Mouse (Mus musculus): ENCODE data around the gene Irak3. TPM values are rescaled to one million over a fixed set of nuclear protein-coding genes. Genes with fewer than 3 reads are reported as not detected.

Irak3 gene
- polyA plus RNA-seq, 1 experiment from 2014 or later, result 1.2 TPM

DNA sequence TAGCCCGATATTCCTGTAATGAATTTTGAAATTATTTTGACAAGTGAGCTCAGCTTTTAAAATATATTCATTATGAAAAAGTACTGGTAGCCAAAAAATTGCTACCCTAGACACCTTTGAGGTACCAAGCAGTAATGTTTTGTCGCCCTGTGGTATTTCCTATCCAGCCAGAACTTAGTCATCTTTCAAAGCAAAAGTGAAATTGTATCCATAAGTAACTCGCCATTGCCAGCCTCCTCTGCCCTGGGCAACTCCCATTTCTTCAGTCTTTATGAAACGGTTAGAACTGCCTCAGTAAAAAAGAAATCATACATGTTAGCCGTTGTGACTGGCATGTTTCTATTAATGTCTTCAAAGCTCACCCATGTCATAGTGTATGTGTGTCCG is 7.6 kb upstream of the Irak3 start:
- H3K27me3 ChIP-seq (ENCODE audit: control insufficient read depth, insufficient read depth, low read depth, low read length), result no peaks in the 10 kb centered on the region
- H3K4me3 ChIP-seq (ENCODE audit: low read length), result peak overlapping the region; percentile 98
- no peaks in the 10 kb centered on the region; the same call in 1 of the 2 replicates for H3K36me3 ChIP-seq (ENCODE audit: control insufficient read depth, insufficient read depth, low read length)
- peak overlapping the region; percentile 94 for H3K9ac ChIP-seq (ENCODE audit: low read length)
- no peak for ATAC-seq (ENCODE audit: low read depth)
- WGBS, result 58% methylated on average over 6 of the region's 6 CpGs
- H3K4me1 ChIP-seq (replicated peaks; ENCODE audit: control insufficient read depth, insufficient read depth, low read length), result peaks cover 10% of the 10 kb centered on the region
- peaks cover 4% of the 10 kb centered on the region; the same call in 1 of the 2 replicates for H3K9me3 ChIP-seq (ENCODE audit: control insufficient read depth, low read length)
- H3K27ac ChIP-seq (ENCODE audit: low read length), result no peak overlapping the region
- H3K4me2 ChIP-seq (ENCODE audit: low read depth, low read length), result peak overlapping the region; percentile 69

DNA sequence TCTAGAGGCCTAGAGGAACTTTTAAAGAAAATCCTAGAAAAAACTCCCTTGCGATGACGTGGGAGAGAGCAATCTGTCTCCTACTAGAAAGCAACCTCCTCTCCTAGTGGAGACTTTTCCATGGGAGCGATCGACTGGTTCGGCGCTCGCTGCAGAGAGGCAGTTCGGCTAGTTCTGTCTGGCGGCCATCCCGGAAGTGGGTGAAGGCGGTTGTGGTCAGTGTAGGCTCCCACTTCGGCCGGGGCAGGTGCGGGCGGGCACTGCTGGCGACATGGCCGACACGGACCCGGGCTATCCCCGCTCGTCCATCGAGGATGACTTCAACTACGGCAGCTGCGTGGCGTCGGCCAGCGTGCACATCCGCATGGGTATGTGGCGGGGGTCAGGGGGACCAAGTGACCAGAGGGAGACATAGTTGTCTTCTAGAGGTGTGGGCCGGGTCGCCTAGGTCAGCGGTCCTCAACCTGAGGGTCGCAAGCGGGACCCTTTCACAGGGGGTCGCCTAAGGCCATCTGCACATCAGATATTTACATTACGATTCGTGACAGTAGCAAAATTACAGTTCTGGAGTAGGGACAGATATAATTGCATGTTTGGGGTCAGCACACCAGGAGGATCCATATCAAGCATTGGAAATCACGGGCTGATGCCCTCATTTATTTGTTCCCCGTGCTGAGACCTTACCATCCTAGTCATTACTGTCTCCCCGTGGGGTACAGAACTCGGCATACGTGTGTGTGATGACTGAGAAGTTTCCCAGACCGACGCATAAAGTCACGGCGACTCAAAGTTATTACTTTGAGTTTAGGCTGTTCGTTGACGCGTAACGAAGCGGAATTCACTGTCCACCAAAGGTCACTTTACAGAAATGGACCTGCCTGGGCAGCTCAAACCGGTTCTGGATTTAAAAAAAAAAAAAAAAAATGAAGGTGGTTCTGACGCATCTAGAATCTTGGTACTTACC is 6.9 kb upstream of the Irak3 start:
- peaks cover 4% of the 10 kb centered on the region; the same call in 1 of the 2 replicates for H3K9me3 ChIP-seq (ENCODE audit: control insufficient read depth, low read length)
- H3K36me3 ChIP-seq (ENCODE audit: control insufficient read depth, insufficient read depth, low read length), result no peaks in the 10 kb centered on the region; the same call in 1 of the 2 replicates
- peak overlapping the region; percentile 98 for H3K4me3 ChIP-seq (ENCODE audit: low read length)
- no peaks in the 10 kb centered on the region for H3K27me3 ChIP-seq (ENCODE audit: control insufficient read depth, insufficient read depth, low read depth, low read length)
- peaks cover 10% of the 10 kb centered on the region for H3K4me1 ChIP-seq (replicated peaks; ENCODE audit: control insufficient read depth, insufficient read depth, low read length)
- WGBS, result 2% methylated on average over 53 of the region's 53 CpGs
- peak overlapping the region; percentile 69 for H3K4me2 ChIP-seq (ENCODE audit: low read depth, low read length)
- ATAC-seq (ENCODE audit: low read depth), result peak; percentile 92
- peak overlapping the region; percentile 94 for H3K9ac ChIP-seq (ENCODE audit: low read length)
- H3K27ac ChIP-seq (ENCODE audit: low read length), result no peak overlapping the region

DNA sequence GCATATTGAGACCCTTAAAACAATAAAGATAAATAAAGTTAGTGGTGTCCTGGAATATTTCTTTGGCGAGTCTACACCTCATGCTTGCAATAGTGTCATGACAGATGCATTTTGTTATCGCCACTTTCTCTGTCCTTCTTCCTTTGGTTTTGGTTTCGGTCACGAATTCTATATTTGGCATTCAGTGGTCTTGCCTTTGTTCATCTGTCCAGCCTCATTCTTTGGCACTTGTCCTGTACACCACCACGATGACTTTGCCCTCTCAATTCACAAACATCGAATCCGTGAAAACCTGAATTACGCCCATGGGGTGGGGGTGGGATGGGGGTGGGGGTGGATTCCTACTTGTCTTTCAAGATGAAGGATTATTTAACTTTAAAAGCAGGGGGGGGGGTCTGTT is 6.1 kb upstream of the Irak3 start:
- no peak overlapping the region for H3K4me3 ChIP-seq (ENCODE audit: low read length)
- no peak overlapping the region for H3K9ac ChIP-seq (ENCODE audit: low read length)
- H3K4me1 ChIP-seq (replicated peaks; ENCODE audit: control insufficient read depth, insufficient read depth, low read length), result peaks cover 10% of the 10 kb centered on the region
- WGBS, result 82% methylated on average over 8 of the region's 8 CpGs
- no peaks in the 10 kb centered on the region for H3K27me3 ChIP-seq (ENCODE audit: control insufficient read depth, insufficient read depth, low read depth, low read length)
- H3K36me3 ChIP-seq (ENCODE audit: control insufficient read depth, insufficient read depth, low read length), result no peaks in the 10 kb centered on the region; the same call in 1 of the 2 replicates
- H3K9me3 ChIP-seq (ENCODE audit: control insufficient read depth, low read length), result peaks cover 4% of the 10 kb centered on the region; the same call in 1 of the 2 replicates
- no peak overlapping the region for H3K4me2 ChIP-seq (ENCODE audit: low read depth, low read length)
- ATAC-seq (ENCODE audit: low read depth), result no peak
- no peak overlapping the region for H3K27ac ChIP-seq (ENCODE audit: low read length)

DNA sequence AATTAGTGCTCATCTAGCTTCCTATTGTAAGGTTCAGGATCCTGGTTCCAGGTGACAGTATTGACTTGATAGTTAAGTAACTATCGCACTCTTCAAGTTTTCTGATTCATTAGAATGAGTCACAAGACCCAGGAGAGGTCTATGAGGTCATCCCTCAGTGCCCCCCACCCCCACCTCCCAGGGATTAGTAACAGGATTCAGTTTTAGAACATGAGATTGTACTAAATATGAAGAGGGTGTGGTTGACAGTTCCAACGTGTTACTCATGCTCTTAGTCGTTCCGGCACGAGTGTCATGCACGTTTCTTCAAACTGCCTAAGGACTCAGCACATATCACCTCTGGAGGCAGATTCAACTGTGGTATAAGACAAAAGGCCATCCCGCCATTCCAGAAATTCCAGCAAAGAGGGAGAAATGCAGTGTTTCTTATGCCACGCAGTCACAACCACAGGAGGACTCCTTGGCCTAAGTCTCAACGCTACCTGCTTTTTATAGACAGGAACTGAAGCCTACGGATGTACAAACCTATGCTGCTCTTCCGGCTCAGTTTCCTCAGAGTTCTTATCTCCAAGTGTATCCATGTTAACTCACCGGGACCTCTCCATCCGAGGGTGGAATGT is 2.8 kb upstream of the Irak3 start:
- peaks cover 6% of the 10 kb centered on the region for H3K4me1 ChIP-seq (replicated peaks; ENCODE audit: control insufficient read depth, insufficient read depth, low read length)
- no peak overlapping the region for H3K9ac ChIP-seq (ENCODE audit: low read length)
- WGBS, result 73% methylated on average over 13 of the region's 13 CpGs
- no peak overlapping the region for H3K4me2 ChIP-seq (ENCODE audit: low read depth, low read length)
- H3K27me3 ChIP-seq (ENCODE audit: control insufficient read depth, insufficient read depth, low read depth, low read length), result peaks cover 5% of the 10 kb centered on the region; the same call in 1 of the 2 replicates
- no peak overlapping the region for H3K4me3 ChIP-seq (ENCODE audit: low read length)
- no peaks in the 10 kb centered on the region for H3K9me3 ChIP-seq (ENCODE audit: control insufficient read depth, low read length)
- no peaks in the 10 kb centered on the region for H3K36me3 ChIP-seq (ENCODE audit: control insufficient read depth, insufficient read depth, low read length)
- no peak for ATAC-seq (ENCODE audit: low read depth)
- no peak overlapping the region for H3K27ac ChIP-seq (ENCODE audit: low read length)

DNA sequence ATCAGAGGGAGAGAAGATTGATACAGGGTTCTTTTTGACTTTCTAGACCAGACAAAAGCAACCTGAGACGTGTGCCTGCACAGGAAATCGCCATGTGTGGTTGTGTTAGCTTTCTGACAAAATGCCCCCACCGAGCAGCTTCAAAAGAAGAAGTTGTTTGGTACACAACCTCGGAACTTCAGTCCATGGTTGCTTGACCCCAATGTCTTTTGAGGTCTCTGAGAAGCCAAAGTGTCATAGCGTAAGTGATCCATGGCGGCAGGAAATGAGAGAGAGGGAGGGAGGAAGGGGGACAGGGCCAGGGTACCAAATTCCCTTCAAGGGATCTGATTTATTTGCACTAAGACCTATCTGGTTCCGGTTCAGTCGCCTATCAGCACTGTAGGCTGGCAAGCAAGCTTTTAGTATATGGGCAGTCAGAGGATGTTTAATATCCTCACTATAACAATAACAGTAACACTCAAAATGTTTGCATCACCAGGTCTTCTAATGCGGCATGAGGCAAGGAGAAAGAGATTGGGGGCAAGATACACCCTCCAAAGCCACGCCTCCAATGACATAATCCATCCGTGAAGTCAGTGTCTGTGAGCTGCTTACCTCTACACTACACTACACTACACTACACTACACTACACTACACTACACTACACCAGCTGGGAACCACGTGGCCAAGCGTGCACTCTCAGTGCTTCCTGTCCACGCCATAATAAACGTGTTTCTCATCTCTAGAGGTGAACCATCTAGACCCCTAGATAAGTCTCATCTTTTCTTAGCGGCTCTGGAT is 729 bp upstream of the Irak3 start:
- Histone ChIP-seq H3K27ac (ENCODE audit: low read length) (no peak overlapping the region), H3K4me2 (ENCODE audit: low read depth, low read length) (peak overlapping the region; percentile 68), H3K36me3 (ENCODE audit: control insufficient read depth, insufficient read depth, low read length) (no peaks in the 10 kb centered on the region), H3K9ac (ENCODE audit: low read length) (no peak overlapping the region), H3K27me3 (ENCODE audit: control insufficient read depth, insufficient read depth, low read depth, low read length) (peaks cover 5% of the 10 kb centered on the region; the same call in 1 of the 2 replicates), H3K9me3 (ENCODE audit: control insufficient read depth, low read length) (no peaks in the 10 kb centered on the region), H3K4me1 (replicated peaks; ENCODE audit: control insufficient read depth, insufficient read depth, low read length) (peaks cover 3% of the 10 kb centered on the region; the same call in 1 of the 2 replicates), H3K4me3 (ENCODE audit: low read length) (no peak overlapping the region)
- ATAC-seq (ENCODE audit: low read depth), result no peak
- WGBS, result 62% methylated on average over 16 of the region's 16 CpGs

DNA sequence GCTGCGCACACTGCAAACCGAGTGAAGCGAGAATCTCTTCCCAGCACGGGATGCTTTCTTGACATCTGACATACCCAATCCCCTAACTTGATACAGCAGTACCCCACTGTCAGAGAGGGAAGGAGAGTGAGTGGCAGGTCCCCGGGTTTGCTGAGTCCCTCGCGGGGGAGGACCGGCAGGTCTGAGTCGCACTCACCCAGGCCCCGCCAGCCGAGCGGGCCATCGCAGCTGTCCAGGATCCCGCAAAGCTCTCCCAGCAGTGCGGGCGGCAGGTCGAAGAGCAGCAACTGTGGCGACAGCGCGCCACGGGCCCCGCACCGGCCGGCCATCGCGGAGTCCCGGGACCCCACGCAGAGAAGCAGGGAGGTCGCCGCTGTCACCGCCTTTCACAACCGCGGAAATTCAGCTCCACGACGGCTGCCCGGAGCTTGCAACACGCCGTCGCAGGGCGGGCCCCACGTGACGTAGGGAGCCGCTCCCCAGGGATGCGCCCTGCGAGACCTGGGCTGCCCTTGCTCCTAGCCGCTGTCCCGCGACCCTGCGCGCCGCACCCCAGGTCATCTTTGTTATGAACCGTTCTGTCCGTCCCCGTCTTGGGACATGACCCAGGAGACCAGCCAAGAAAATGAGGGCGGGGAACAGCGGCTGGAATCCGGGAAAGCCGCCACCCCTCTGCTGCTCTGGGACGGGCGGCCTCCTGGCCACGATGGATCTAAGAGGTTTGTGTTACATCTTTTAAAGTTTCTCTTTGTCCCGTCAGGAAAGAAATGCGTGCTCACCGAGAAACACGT is 604 bp downstream of the Irak3 start, which contains the start of gene Tmbim4:
TSS of gene Tmbim4 (plus strand) at position 460 of the 791 bp plus-strand sequence.
- ATAC-seq (ENCODE audit: low read depth), result peak; percentile 80
- peaks cover 3% of the 10 kb centered on the region; the same call in 1 of the 2 replicates for H3K4me1 ChIP-seq (replicated peaks; ENCODE audit: control insufficient read depth, insufficient read depth, low read length)
- no peaks in the 10 kb centered on the region for H3K9me3 ChIP-seq (ENCODE audit: control insufficient read depth, low read length)
- H3K27me3 ChIP-seq (ENCODE audit: control insufficient read depth, insufficient read depth, low read depth, low read length), result peaks cover 5% of the 10 kb centered on the region; the same call in 1 of the 2 replicates
- peak within 1 kb of the TSS; percentile 34 for H3K9ac ChIP-seq (ENCODE audit: low read length)
- WGBS, result under 1% methylated on average over 65 of the region's 65 CpGs
- no peak within 1 kb of the TSS for H3K27ac ChIP-seq (ENCODE audit: low read length)
- no peaks in the 10 kb centered on the region for H3K36me3 ChIP-seq (ENCODE audit: control insufficient read depth, insufficient read depth, low read length)
- H3K4me3 ChIP-seq (ENCODE audit: low read length), result peak within 1 kb of the TSS; percentile 46
- peak within 1 kb of the TSS; percentile 68 for H3K4me2 ChIP-seq (ENCODE audit: low read depth, low read length)

DNA sequence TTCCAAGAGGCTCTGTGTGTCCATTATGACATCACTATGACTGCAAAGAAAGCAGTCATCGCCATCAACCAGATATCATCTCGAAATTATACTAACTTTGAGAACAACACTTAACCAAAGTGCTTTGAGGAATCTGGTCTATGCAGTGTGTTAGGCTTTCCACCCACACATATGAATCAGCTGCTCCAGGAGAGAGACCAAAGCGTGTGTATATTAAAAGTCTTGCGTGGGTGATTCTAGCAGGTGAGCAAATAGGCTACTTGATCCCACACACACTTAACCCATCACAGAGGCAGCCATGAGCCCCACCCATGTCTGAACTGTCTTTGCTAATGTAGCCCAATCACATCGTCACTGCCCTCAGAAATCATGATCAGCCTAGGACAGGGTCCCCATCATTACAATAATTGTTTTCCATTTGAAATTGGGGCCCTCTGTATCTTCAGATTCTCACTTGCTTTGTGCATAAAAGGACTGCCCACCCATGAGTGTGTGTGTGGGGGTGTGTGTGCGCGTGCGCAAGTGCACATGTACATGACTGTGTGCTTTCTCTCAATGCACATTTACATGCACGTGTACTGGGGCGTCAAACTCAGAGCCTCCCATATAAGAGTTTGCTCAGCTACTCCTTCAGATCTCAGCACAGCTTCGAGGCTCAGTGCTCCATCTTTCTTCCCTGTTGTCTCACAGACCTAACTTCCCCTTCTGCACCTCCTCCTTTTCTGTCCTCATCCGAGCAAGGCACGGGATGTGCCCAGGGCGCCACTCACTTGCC is 4.7 kb downstream of the Irak3 start:
- Histone ChIP-seq H3K27ac (ENCODE audit: low read length) (no peak overlapping the region), H3K36me3 (ENCODE audit: control insufficient read depth, insufficient read depth, low read length) (no peaks in the 10 kb centered on the region), H3K27me3 (ENCODE audit: control insufficient read depth, insufficient read depth, low read depth, low read length) (peaks cover 5% of the 10 kb centered on the region; the same call in 1 of the 2 replicates), H3K9ac (ENCODE audit: low read length) (no peak overlapping the region), H3K4me1 (replicated peaks; ENCODE audit: control insufficient read depth, insufficient read depth, low read length) (peaks cover 3% of the 10 kb centered on the region; the same call in 1 of the 2 replicates), H3K4me2 (ENCODE audit: low read depth, low read length) (no peak overlapping the region), H3K4me3 (ENCODE audit: low read length) (no peak overlapping the region), H3K9me3 (ENCODE audit: control insufficient read depth, low read length) (no peaks in the 10 kb centered on the region)
- 75% methylated on average over 14 of the region's 14 CpGs for WGBS
- no peak for ATAC-seq (ENCODE audit: low read depth)

DNA sequence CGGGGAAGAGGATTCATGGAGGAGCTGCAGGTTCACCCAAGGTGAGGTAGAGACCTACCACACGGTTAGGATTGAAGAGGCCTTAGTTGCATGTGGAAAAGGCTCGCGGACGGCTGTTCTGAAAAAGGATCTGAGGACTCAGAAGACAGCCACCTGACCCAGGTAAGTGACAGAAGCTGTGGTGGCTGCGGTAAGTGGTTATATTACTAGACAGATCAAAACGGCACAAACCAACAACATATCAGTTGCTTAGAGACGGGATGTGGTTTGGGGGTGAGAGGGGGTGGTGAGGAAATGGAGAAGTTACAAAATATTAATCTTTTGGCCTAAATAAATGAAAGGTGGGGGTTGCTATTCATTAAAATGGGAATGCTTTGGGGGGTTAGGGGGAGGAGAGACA is 8.7 kb downstream of the Irak3 start:
- ATAC-seq (ENCODE audit: low read depth), result no peak
- H3K9me3 ChIP-seq (ENCODE audit: control insufficient read depth, low read length), result no peaks in the 10 kb centered on the region
- no peak overlapping the region for H3K9ac ChIP-seq (ENCODE audit: low read length)
- H3K4me1 ChIP-seq (replicated peaks; ENCODE audit: control insufficient read depth, insufficient read depth, low read length), result no peaks in the 10 kb centered on the region
- no peaks in the 10 kb centered on the region for H3K27me3 ChIP-seq (ENCODE audit: control insufficient read depth, insufficient read depth, low read depth, low read length)
- WGBS, result 88% methylated on average over 8 of the region's 8 CpGs
- no peak overlapping the region for H3K4me3 ChIP-seq (ENCODE audit: low read length)
- no peak overlapping the region for H3K27ac ChIP-seq (ENCODE audit: low read length)
- H3K4me2 ChIP-seq (ENCODE audit: low read depth, low read length), result no peak overlapping the region
- H3K36me3 ChIP-seq (ENCODE audit: control insufficient read depth, insufficient read depth, low read length), result no peaks in the 10 kb centered on the region

Measured in lung, embryonic 16.5 days (tissue).